Mouse (Mus musculus): ENCODE data around the gene Tap2. TPM values are rescaled to one million over a fixed set of nuclear protein-coding genes. Genes with fewer than 3 reads are reported as not detected.

Gene Tap2
- 2.1 and 2.9 TPM in 2 replicates for polyA plus RNA-seq (2012; rRNA removed)
- polyA plus RNA-seq (2014; fragmentation: Nextera tagmentation; extraction: Ambion mirVana) = 3.1 and 4.9 TPM in 2 replicates

- H3K4me3 ChIP-seq (ENCODE audit: insufficient read depth in 1 of 2, low read depth in 2 of 2, low read length in 2 of 2) = peak within 1 kb of the TSS; percentile 81 to 83
- ATAC-seq (ENCODE audit: insufficient read depth) (no peak), DNase-seq (ENCODE audit: low read depth in 3 of 3, low spot score in 3 of 3) (no peak)
- H3K9me3 ChIP-seq (ENCODE audit: control insufficient read depth, low read length) = no peaks in the 10 kb centered on the region
- H3K36me3 ChIP-seq (replicated peaks; ENCODE audit: control insufficient read depth, insufficient read depth, low read depth) = no peaks in the 10 kb centered on the region
- peak within 1 kb of the TSS; percentile 82 for H3K9ac ChIP-seq (replicated peaks)
- 76% methylated on average over 5 of the region's 5 CpGs for WGBS (ENCODE audit: insufficient replicate concordance)
- H3K4me1 ChIP-seq (replicated peaks; ENCODE audit: control insufficient read depth in 2 of 2, insufficient read depth in 2 of 2, low read length in 1 of 2) = peaks cover 7% of the 10 kb centered on the region in 2 experiments; a peak in 3 of 4 replicates
- H3K27me3 ChIP-seq (ENCODE audit: control insufficient read depth, insufficient read depth, low read length) = peaks cover 7% of the 10 kb centered on the region
- no peak within 1 kb of the TSS for H3K27ac ChIP-seq
- TF ChIP-seq EP300 (IDR thresholded peaks at IDR 0.05; ENCODE audit: low read depth) = no peak
- no peak for TF ChIP-seq CTCF (IDR thresholded peaks at IDR 0.05; ENCODE audit: low read depth)
- H3K4me2 ChIP-seq (ENCODE audit: low read depth) = peak within 1 kb of the TSS; percentile 72
Observed at GRCm38 (mm10) chr17:34203444-34203843, at the start of gene Tap2. TSS of gene Tap2 (plus strand) at chr17:34203527.

- no peaks in the 10 kb centered on the region for H3K9me3 ChIP-seq (ENCODE audit: control insufficient read depth, low read length)
- H3K9ac ChIP-seq (replicated peaks) = no peak overlapping the region
- H3K27me3 ChIP-seq (ENCODE audit: control insufficient read depth, insufficient read depth, low read length) = no peaks in the 10 kb centered on the region
- no peak overlapping the region for H3K27ac ChIP-seq
- H3K4me2 ChIP-seq (ENCODE audit: low read depth) = no peak overlapping the region
- no peak for ATAC-seq (ENCODE audit: insufficient read depth)
- H3K4me3 ChIP-seq (ENCODE audit: insufficient read depth in 1 of 2, low read depth in 2 of 2, low read length in 2 of 2) = no peak overlapping the region
- no peaks in the 10 kb centered on the region for H3K36me3 ChIP-seq (replicated peaks; ENCODE audit: control insufficient read depth, insufficient read depth, low read depth)
- 53% methylated on average over 5 of the region's 5 CpGs for WGBS (ENCODE audit: insufficient replicate concordance)
- H3K4me1 ChIP-seq (replicated peaks; ENCODE audit: control insufficient read depth in 2 of 2, insufficient read depth in 2 of 2, low read length in 1 of 2) = no peaks in the 10 kb centered on the region
- TF ChIP-seq CTCF (IDR thresholded peaks at IDR 0.05; ENCODE audit: low read depth) = no peak
- no peak for TF ChIP-seq EP300 (IDR thresholded peaks at IDR 0.05; ENCODE audit: low read depth)
- DNase-seq (ENCODE audit: low read depth in 3 of 3, low spot score in 3 of 3) = no peak
Observed at GRCm38 (mm10) chr17:34155534-34155933, 47.8 kb upstream of the Tap2 start.

- H3K9ac ChIP-seq (replicated peaks) = no peak overlapping the region
- no peak overlapping the region for H3K27ac ChIP-seq
- WGBS (ENCODE audit: insufficient replicate concordance) = 45% methylated on average over 9 of the region's 9 CpGs
- DNase-seq (ENCODE audit: low read depth in 3 of 3, low spot score in 3 of 3) = no peak
- no peaks in the 10 kb centered on the region for H3K27me3 ChIP-seq (ENCODE audit: control insufficient read depth, insufficient read depth, low read length)
- 0 out of 4 replicates have a peak, but pooled peaks cover 0 to 2% of the 10 kb centered on the region in 2 experiments for H3K4me1 ChIP-seq (replicated peaks; ENCODE audit: control insufficient read depth in 2 of 2, insufficient read depth in 2 of 2, low read length in 1 of 2)
- ATAC-seq (ENCODE audit: insufficient read depth) = no peak
- no peaks in the 10 kb centered on the region for H3K36me3 ChIP-seq (replicated peaks; ENCODE audit: control insufficient read depth, insufficient read depth, low read depth)
- TF ChIP-seq EP300 (IDR thresholded peaks at IDR 0.05; ENCODE audit: low read depth) (no peak), CTCF (IDR thresholded peaks at IDR 0.05; ENCODE audit: low read depth) (peak; percentile 55)
- H3K9me3 ChIP-seq (ENCODE audit: control insufficient read depth, low read length) = no peaks in the 10 kb centered on the region
- no peak overlapping the region for H3K4me3 ChIP-seq (ENCODE audit: insufficient read depth in 1 of 2, low read depth in 2 of 2, low read length in 2 of 2)
- no peak overlapping the region for H3K4me2 ChIP-seq (ENCODE audit: low read depth)
Observed at GRCm38 (mm10) chr17:34164202-34164895, 39.0 kb upstream of the Tap2 start.

- Histone ChIP-seq H3K4me2 (ENCODE audit: low read depth) (no peak overlapping the region), H3K9ac (replicated peaks) (no peak overlapping the region), H3K9me3 (ENCODE audit: control insufficient read depth, low read length) (no peaks in the 10 kb centered on the region), H3K27me3 (ENCODE audit: control insufficient read depth, insufficient read depth, low read length) (no peaks in the 10 kb centered on the region), H3K36me3 (replicated peaks; ENCODE audit: control insufficient read depth, insufficient read depth, low read depth) (no peaks in the 10 kb centered on the region), H3K27ac (no peak overlapping the region), H3K4me3 (ENCODE audit: insufficient read depth in 1 of 2, low read depth in 2 of 2, low read length in 2 of 2) (no peak overlapping the region), H3K4me1 (replicated peaks; ENCODE audit: control insufficient read depth in 2 of 2, insufficient read depth in 2 of 2, low read length in 1 of 2) (0 out of 4 replicates have a peak, but pooled peaks cover 0 to 2% of the 10 kb centered on the region in 2 experiments)
- DNase-seq (ENCODE audit: low read depth in 3 of 3, low spot score in 3 of 3) = no peak
- no peak for ATAC-seq (ENCODE audit: insufficient read depth)
- no peak for TF ChIP-seq EP300 (IDR thresholded peaks at IDR 0.05; ENCODE audit: low read depth)
- peak; percentile 44; the same call in 1 of the 2 replicates for TF ChIP-seq CTCF (IDR thresholded peaks at IDR 0.05; ENCODE audit: low read depth)
- WGBS (ENCODE audit: insufficient replicate concordance) = 23% methylated on average over 6 of the region's 6 CpGs
Observed at GRCm38 (mm10) chr17:34165033-34165730, 38.1 kb upstream of the Tap2 start.

- no peaks in the 10 kb centered on the region for H3K36me3 ChIP-seq (replicated peaks; ENCODE audit: control insufficient read depth, insufficient read depth, low read depth)
- TF ChIP-seq EP300 (IDR thresholded peaks at IDR 0.05; ENCODE audit: low read depth) = no peak
- TF ChIP-seq CTCF (IDR thresholded peaks at IDR 0.05; ENCODE audit: low read depth) = peak; percentile 63
- DNase-seq (ENCODE audit: low read depth in 3 of 3, low spot score in 3 of 3) = no peak
- H3K27ac ChIP-seq = no peak overlapping the region
- no peaks in the 10 kb centered on the region for H3K27me3 ChIP-seq (ENCODE audit: control insufficient read depth, insufficient read depth, low read length)
- ATAC-seq (ENCODE audit: insufficient read depth) = no peak
- H3K4me3 ChIP-seq (ENCODE audit: insufficient read depth in 1 of 2, low read depth in 2 of 2, low read length in 2 of 2) = no peak overlapping the region
- no peak overlapping the region for H3K9ac ChIP-seq (replicated peaks)
- H3K4me2 ChIP-seq (ENCODE audit: low read depth) = no peak overlapping the region
- H3K4me1 ChIP-seq (replicated peaks; ENCODE audit: control insufficient read depth in 2 of 2, insufficient read depth in 2 of 2, low read length in 1 of 2) = 0 out of 4 replicates have a peak, but pooled peaks cover 0 to 2% of the 10 kb centered on the region in 2 experiments
- no peaks in the 10 kb centered on the region for H3K9me3 ChIP-seq (ENCODE audit: control insufficient read depth, low read length)
- WGBS (ENCODE audit: insufficient replicate concordance) = 0% methylated on average over 2 of the region's 2 CpGs
Observed at GRCm38 (mm10) chr17:34169279-34169678, 34.0 kb upstream of the Tap2 start.

All from liver, embryonic 14.5 days (tissue).